Comparison of ENCODE assay signal across 25 mouse cellular contexts in genomic region chr9:59733075-59733474, GRCm38 (mm10). TPM values are rescaled to one million over a fixed set of nuclear protein-coding genes. Genes with fewer than 3 reads are reported as not detected.
DNase-seq lines count a peak whose midpoint lies in the region; ATAC-seq and TF ChIP-seq lines count a peak whose summit lies in the region.
"Had no signal": no experiment of that assay in that cellular context is flagged by ENCODE, and none has a peak within 500 bp of the region (broad histone marks: within the 10 kb centered on the region; RNA-seq: fewer than 3 reads in every experiment).

No protein-coding gene starts in this region.

- no peak for DNase-seq in embryonic facial prominence, embryonic 14.5 days (ENCODE audit: low spot score)
- no peak for DNase-seq in embryonic facial prominence, embryonic 10.5 days (ENCODE audit: low spot score)
- DNase-seq in lung, embryonic 14.5 days, result no peak
- DNase-seq in lung, adult 2 months, result no peak
- DNase-seq in urinary bladder, postnatal 14 days (ENCODE audit: low spot score), result peak; percentile 71
- no peak for DNase-seq in urinary bladder, postnatal 10 days (ENCODE audit: low spot score)
- no peak for DNase-seq in cerebellum, postnatal 14 days
- DNase-seq in kidney, postnatal 10 days, result no peak
- DNase-seq: adrenal gland, postnatal 14 days; cerebellum, adult 2 months; cerebellum, postnatal 36 days; embryo, embryonic 11 days; gastrocnemius, postnatal 10 days; heart, adult 11 months; kidney, adult 2 months; lung, postnatal 4 days; retina, postnatal 1 day had no signal

- H3K4me2 ChIP-seq in embryonic facial prominence, embryonic 14.5 days (ENCODE audit: low read depth, low read length), result no peak overlapping the region
- H3K4me2 ChIP-seq in lung, embryonic 14.5 days, result no peak overlapping the region
- H3K4me2 ChIP-seq: hindbrain, embryonic 15.5 days; neural tube, embryonic 13.5 days had no signal

- no peak overlapping the region for H3K4me3 ChIP-seq in embryonic facial prominence, embryonic 14.5 days (ENCODE audit: low read depth, low read length)
- H3K4me3 ChIP-seq in embryonic facial prominence, embryonic 10.5 days, result no peak overlapping the region
- H3K4me3 ChIP-seq in lung, embryonic 14.5 days (ENCODE audit: low read depth, low read length), result no peak overlapping the region
- no peak overlapping the region for H3K4me3 ChIP-seq in lung, adult 2 months (replicated peaks; ENCODE audit: extremely low read depth, low read depth, low read length)
- H3K4me3 ChIP-seq: hindbrain, embryonic 15.5 days; myocyte; neural tube, embryonic 13.5 days had no signal

- peaks cover 7% of the 10 kb centered on the region; the same call in 1 of the 2 replicates for H3K4me1 ChIP-seq in embryonic facial prominence, embryonic 14.5 days (ENCODE audit: control insufficient read depth, insufficient read depth, low read length)
- 0 out of 2 replicates have a peak, but pooled peaks cover 4% of the 10 kb centered on the region for H3K4me1 ChIP-seq in embryonic facial prominence, embryonic 10.5 days
- H3K4me1 ChIP-seq in lung, embryonic 14.5 days (ENCODE audit: insufficient read depth), result peaks cover 5% of the 10 kb centered on the region; the same call in 1 of the 2 replicates
- H3K4me1 ChIP-seq in lung, adult 2 months (ENCODE audit: control insufficient read depth, insufficient read depth, low read length), result no peaks in the 10 kb centered on the region; the same call in 1 of the 2 replicates
- H3K4me1 ChIP-seq: hindbrain, embryonic 15.5 days; neural tube, embryonic 13.5 days had no signal

- H3K9ac ChIP-seq in embryonic facial prominence, embryonic 14.5 days (ENCODE audit: low read depth, low read length), result no peak overlapping the region
- H3K9ac ChIP-seq in lung, embryonic 14.5 days, result no peak overlapping the region
- H3K9ac ChIP-seq: hindbrain, embryonic 15.5 days; liver, embryonic 14.5 days; neural tube, embryonic 13.5 days had no signal

- no peak for TF ChIP-seq CTCF in lung, embryonic 14.5 days (IDR thresholded peaks at IDR 0.05; ENCODE audit: low read depth)
- TF ChIP-seq CTCF in lung, adult 2 months (IDR thresholded peaks at IDR 0.05; ENCODE audit: insufficient read depth, low read length), result no peak

- H3K36me3 ChIP-seq in embryonic facial prominence, embryonic 14.5 days (ENCODE audit: control insufficient read depth, insufficient read depth, low read length), result no peaks in the 10 kb centered on the region
- 0 out of 2 replicates have a peak, but pooled peaks cover 9% of the 10 kb centered on the region for H3K36me3 ChIP-seq in embryonic facial prominence, embryonic 10.5 days (replicated peaks)
- H3K36me3 ChIP-seq in lung, embryonic 14.5 days (ENCODE audit: insufficient read depth), result peaks cover 4% of the 10 kb centered on the region; the same call in 1 of the 2 replicates
- H3K36me3 ChIP-seq: hindbrain, embryonic 15.5 days had no signal

- WGBS in embryonic facial prominence, embryonic 14.5 days, result 71% methylated on average over 6 of the region's 6 CpGs
- 72% methylated on average over 6 of the region's 6 CpGs for WGBS in embryonic facial prominence, embryonic 10.5 days
- WGBS in lung, embryonic 14.5 days, result 41% methylated on average over 6 of the region's 6 CpGs
- 52% methylated on average over 6 of the region's 6 CpGs for WGBS in lung, adult 2 months

- no peak for TF ChIP-seq POLR2A in lung, adult 2 months (IDR thresholded peaks at IDR 0.05; ENCODE audit: borderline replicate concordance, extremely low read depth, low read depth, low read length)

- ATAC-seq in embryonic facial prominence, embryonic 14.5 days (ENCODE audit: low read depth), result peak; percentile 75; the same call in 1 of the 2 replicates
- peak; percentile 69; the same call in 1 of the 2 replicates for ATAC-seq in lung, embryonic 14.5 days (ENCODE audit: insufficient read depth)
- ATAC-seq: activated CD4-positive, CD25-positive, alpha-beta regulatory T cell, adult 4 months; forebrain, embryonic 16.5 days; midbrain, embryonic 16.5 days had no signal

- H3K27ac ChIP-seq in embryonic facial prominence, embryonic 14.5 days (replicated peaks; ENCODE audit: low read depth, low read length), result no peak overlapping the region
- H3K27ac ChIP-seq in embryonic facial prominence, embryonic 10.5 days (replicated peaks), result no peak overlapping the region
- H3K27ac ChIP-seq in lung, embryonic 14.5 days (ENCODE audit: low read depth), result no peak overlapping the region; the same call in 1 of the 2 replicates
- H3K27ac ChIP-seq: hindbrain, embryonic 15.5 days; kidney, postnatal 0 days; liver, embryonic 14.5 days; neural tube, embryonic 13.5 days had no signal

- H3K27me3 ChIP-seq in embryonic facial prominence, embryonic 14.5 days (replicated peaks; ENCODE audit: control insufficient read depth, insufficient read depth, low read length), result no peaks in the 10 kb centered on the region
- no peaks in the 10 kb centered on the region for H3K27me3 ChIP-seq in embryonic facial prominence, embryonic 10.5 days (replicated peaks; ENCODE audit: low read depth, poor library complexity, severe bottlenecking)
- H3K27me3 ChIP-seq in lung, embryonic 14.5 days (ENCODE audit: insufficient read depth, low read length), result no peaks in the 10 kb centered on the region
- H3K27me3 ChIP-seq: hindbrain, embryonic 15.5 days; neural tube, embryonic 13.5 days had no signal

- H3K9me3 ChIP-seq in embryonic facial prominence, embryonic 14.5 days (ENCODE audit: control insufficient read depth, low read length), result no peaks in the 10 kb centered on the region
- H3K9me3 ChIP-seq in embryonic facial prominence, embryonic 10.5 days, result no peaks in the 10 kb centered on the region
- no peaks in the 10 kb centered on the region for H3K9me3 ChIP-seq in lung, embryonic 14.5 days (ENCODE audit: low read depth, low read length)
- H3K9me3 ChIP-seq: hindbrain, embryonic 15.5 days; neural tube, embryonic 13.5 days had no signal

RNA-seq across cellular contexts. Expression of gene Senp8, which starts 17.4 kb away (rescaled TPM):
- polyA plus RNA-seq in embryonic facial prominence, embryonic 14.5 days (2014; fragmentation: Nextera tagmentation; extraction: Ambion mirVana), result 10.0 and 12.3 TPM in 2 replicates
- polyA plus RNA-seq in embryonic facial prominence, embryonic 10.5 days (2016; fragmentation: Nextera tagmentation; extraction: Ambion mirVana), result 15.6 and 17.4 TPM in 2 replicates
- 11.0 and 11.4 TPM in 2 replicates for polyA plus RNA-seq in lung, embryonic 14.5 days (2014; fragmentation: Nextera tagmentation; extraction: Ambion mirVana)
- 1.2 and 1.3 TPM in 2 replicates for polyA plus RNA-seq in lung, adult 2 months (2012; rRNA removed)

RNA-seq across cellular contexts. Expression of gene Myo9a, which starts 17.6 kb away (rescaled TPM):
- 18.3 and 19.4 TPM in 2 replicates for polyA plus RNA-seq in embryonic facial prominence, embryonic 14.5 days (2014; fragmentation: Nextera tagmentation; extraction: Ambion mirVana)
- 10.1 and 11.1 TPM in 2 replicates for polyA plus RNA-seq in embryonic facial prominence, embryonic 10.5 days (2016; fragmentation: Nextera tagmentation; extraction: Ambion mirVana)
- polyA plus RNA-seq in lung, embryonic 14.5 days (2014; fragmentation: Nextera tagmentation; extraction: Ambion mirVana), result 17.6 and 18.8 TPM in 2 replicates
- polyA plus RNA-seq in lung, adult 2 months (2012; rRNA removed), result 2.6 and 5.2 TPM in 2 replicates

RNA-seq across cellular contexts. Expression of gene Gramd2, which starts 53.1 kb away (rescaled TPM):
- polyA plus RNA-seq in embryonic facial prominence, embryonic 14.5 days (2014; fragmentation: Nextera tagmentation; extraction: Ambion mirVana), result 4.5 and 5.4 TPM in 2 replicates
- polyA plus RNA-seq in embryonic facial prominence, embryonic 10.5 days (2016; fragmentation: Nextera tagmentation; extraction: Ambion mirVana), result 0.24 and 0.64 TPM in 2 replicates
- 3.1 and 4.6 TPM in 2 replicates for polyA plus RNA-seq in lung, embryonic 14.5 days (2014; fragmentation: Nextera tagmentation; extraction: Ambion mirVana)
- 113 and 115 TPM in 2 replicates for polyA plus RNA-seq in lung, adult 2 months (2012; rRNA removed)
- polyA plus RNA-seq: activated CD4-positive, CD25-positive, alpha-beta regulatory T cell, adult 4 months had no signal

Comparison
In these comparisons a context has a peak if more than half of its experiments do, and no peak if none do; other contexts are left out.
1. RNA of gene Gramd2, which starts 53.1 kb away (polyA plus RNA-seq): 113 to 115 TPM in lung, adult 2 months; 4.5 to 5.4 TPM in embryonic facial prominence, embryonic 14.5 days, 3.1 to 4.6 TPM in lung, embryonic 14.5 days and 0.24 to 0.64 TPM in embryonic facial prominence, embryonic 10.5 days; every median in the first group is over 10 times any median in the second.